Mouse (Mus musculus): ENCODE results near the gene Snapc5.

Gene Snapc5

DNA sequence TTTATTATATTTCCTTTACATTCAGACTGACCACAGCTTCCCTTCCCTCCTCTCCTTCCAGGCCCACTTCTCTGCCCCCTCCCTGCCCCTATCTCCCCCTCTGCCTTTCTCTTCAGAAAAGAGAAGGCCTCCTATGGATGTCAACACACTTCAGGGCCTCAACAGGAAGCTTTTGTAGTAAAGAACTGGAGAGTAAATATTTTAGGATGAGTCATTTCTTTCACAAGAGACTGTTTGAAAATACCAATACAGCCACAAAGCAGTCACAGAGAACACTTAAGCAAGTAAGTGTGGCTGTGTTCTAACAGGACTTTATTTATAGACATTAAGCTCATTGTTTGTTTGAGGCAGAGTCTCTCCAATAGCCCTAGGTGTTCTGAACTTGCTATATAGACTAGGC lies 23.3 kb downstream of the Snapc5 start:
- no peak for DNase-seq

DNA sequence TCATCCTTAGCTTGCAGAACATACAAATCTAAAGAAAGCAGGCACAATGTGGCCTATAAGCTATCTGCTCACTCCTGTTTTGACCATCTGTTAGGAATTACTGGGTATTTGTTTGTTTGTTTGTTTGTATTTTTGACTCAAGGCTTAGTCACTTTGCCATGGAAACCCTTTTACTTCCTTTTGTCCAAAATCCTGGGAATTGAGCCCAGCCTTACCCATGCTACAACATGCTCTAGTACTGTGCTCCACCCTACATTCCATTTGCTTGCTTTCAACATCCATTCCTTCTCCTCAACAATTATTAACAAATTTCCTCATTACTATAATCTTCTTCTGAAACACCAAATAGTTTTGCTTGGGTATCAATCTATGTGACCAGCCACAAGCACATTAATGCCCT lies 23.8 kb downstream of the Snapc5 start:
- DNase-seq, result no peak

DNA sequence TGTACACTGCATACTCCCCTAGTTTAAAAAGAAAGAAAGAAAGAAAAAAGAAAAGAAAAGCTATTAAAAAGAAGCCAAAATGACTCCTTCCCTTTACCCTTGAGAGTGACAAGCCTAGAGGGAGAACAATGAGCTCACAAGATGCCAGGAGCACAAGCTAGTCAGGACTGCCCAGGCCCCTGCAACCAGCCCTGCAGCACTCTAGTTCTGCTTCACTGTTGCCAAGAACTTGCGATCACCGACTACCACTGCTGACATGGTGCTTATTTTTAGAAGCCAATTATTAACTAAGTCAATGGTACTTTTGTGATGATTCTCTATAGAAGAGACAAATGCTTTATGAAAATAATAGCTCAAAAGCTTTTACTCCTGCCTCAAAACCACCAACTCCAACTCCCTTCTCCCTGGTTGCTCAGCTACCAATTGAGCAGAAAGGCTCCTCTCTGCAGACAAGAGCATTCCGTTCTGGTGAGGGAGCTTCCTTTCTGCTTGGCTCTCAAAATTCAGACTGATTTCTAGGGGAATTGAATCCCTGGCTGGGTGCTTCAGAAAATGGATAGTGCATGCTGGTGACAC lies 28.5 kb downstream of the Snapc5 start:
- DNase-seq, result peak; percentile 31 to 58

- DNase-seq, result no peak
Measured at GRCm38 (mm10) chr9:64214452-64214851, 35.4 kb downstream of the Snapc5 start.

DNA sequence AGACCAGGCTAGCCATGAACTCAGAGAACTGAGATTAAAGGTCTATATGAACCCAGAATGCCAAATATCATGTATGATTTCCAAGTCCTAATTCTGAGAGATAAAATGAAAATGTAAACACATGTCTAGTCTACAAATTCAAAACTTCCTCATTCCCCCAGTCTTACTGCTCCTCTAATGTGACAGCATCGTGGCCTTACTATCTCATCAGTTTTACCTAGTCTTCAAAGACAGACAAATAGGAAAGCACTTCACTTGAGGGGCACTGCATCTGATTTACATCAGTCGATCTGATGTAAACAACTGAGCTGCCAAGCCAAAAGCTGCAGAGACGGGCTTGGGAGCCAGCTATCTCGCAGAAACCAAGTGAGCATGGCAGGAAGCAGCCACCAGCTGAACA lies 37.0 kb downstream of the Snapc5 start:
- DNase-seq, result no peak

- DNase-seq, result no peak
Measured at GRCm38 (mm10) chr9:64216641-64217040, 37.6 kb downstream of the Snapc5 start.

GRCm38 (mm10) chr9:64217887-64218286 lies 38.8 kb downstream of the Snapc5 start:
- no peak for DNase-seq

GRCm38 (mm10) chr9:64219305-64219704 lies 40.2 kb downstream of the Snapc5 start:
- no peak for DNase-seq

- no peak for DNase-seq
Measured at GRCm38 (mm10) chr9:64219772-64220420, 40.8 kb downstream of the Snapc5 start.

GRCm38 (mm10) chr9:64220603-64221002 lies 41.5 kb downstream of the Snapc5 start:
- no peak for DNase-seq

DNA sequence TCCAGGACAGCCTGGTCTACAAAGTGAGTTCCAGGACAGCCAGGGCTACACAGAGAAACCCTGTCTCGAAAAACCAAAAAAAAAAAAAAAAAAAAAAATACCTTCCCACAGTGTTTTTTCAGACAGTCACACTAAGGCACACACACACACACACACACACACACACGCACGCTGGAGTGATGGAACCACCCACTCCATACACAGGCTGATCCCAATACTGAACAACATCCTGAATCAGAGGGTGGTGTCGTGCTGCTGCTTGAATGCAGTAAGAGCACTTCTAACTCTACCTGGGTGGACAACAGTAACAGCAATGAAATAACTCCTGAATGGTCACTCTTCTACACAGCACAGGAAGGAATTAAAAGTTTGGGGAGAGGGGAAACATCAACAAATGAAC lies 42.4 kb downstream of the Snapc5 start:
- DNase-seq, result no peak

- no peak for DNase-seq
Measured at GRCm38 (mm10) chr9:64222098-64222497, 43.0 kb downstream of the Snapc5 start.

- DNase-seq, result no peak
Measured at GRCm38 (mm10) chr9:64225805-64226204, 46.7 kb downstream of the Snapc5 start.

GRCm38 (mm10) chr9:64227736-64228135 lies 48.7 kb downstream of the Snapc5 start:
- no peak for DNase-seq

DNA sequence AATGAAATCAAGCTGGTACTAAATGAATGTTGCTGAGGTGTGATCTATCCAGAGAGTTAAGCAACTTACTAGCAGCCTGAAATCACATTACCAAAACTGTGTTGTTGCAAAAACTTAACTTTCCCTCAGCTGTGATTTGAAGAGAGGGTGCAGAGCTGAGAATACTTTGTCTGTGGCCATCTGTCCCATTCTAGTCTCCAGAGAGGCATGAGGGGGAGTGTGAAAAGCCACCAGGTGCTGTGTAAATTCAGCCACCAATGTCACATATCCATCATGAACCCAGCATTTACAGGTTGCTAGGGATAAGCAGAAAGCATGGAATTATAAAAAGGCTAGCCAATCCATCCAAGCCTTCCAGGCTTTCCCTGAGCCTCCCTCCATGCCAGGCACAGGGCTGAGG lies 49.9 kb downstream of the Snapc5 start:
- no peak for DNase-seq

- DNase-seq, result peak; percentile 39 to 44
Measured at GRCm38 (mm10) chr9:64231171-64231570, 52.1 kb downstream of the Snapc5 start.

DNA sequence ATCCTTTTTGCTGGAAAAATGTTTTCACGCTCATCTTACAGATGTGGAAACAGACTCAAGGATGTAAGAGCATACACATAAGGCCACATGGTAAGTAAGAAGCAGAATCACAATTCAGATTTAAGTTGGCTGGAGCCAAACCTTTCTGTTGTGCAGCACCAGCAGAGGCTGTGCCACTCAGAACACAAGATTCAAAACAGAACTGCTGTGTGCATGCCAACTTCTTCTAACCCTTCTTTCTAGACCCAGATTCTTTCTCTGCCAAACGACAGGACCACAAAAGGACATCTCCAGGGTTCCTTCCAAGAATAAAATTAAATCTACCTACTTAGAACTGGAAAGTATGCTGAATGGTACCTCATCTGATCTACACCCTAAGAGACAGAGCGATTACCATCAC lies 52.6 kb downstream of the Snapc5 start:
- no peak for DNase-seq

DNA sequence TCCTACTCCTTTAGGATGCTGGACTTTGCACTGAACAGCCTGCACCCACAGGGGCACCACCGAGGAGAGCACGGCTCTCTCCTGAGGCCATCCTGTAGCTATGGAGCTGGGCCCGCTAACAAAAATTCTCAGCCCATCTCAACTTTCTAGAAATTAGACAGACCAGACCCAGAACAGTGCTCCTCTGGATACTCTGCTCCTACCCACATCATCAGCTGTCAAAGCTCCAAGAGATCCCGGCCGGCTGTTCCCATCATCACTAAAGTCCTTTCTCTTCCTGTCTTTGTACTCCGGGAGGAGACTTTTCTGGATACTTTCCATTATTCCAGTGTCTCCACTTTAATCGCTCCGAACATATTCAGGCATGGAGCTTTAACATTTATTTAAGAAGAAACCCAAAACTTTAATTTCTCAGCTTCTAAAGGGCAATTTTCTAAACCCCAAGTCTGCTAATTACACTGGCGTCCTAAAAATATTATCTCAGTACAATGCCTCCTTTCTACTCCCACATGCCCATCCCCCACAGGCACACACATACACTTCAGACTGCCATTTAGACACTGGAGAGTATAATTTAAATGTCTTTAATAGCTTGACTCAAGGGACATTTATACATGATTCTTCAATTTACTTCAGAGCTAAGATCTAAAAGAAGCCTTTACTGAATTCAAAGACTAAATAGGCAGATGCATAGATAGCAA lies 53.3 kb downstream of the Snapc5 start:
- DNase-seq, result peak; percentile 50 to 56

Data from kidney, postnatal 25 days (tissue).